Mouse (Mus musculus): ENCODE data around the gene Eif5a.
"Not testable (repeated sequence)": the region's sequence is repeated elsewhere in the genome, so short reads cannot be mapped to it uniquely, and the experiment has no call there.

The Eif5a gene

DNA sequence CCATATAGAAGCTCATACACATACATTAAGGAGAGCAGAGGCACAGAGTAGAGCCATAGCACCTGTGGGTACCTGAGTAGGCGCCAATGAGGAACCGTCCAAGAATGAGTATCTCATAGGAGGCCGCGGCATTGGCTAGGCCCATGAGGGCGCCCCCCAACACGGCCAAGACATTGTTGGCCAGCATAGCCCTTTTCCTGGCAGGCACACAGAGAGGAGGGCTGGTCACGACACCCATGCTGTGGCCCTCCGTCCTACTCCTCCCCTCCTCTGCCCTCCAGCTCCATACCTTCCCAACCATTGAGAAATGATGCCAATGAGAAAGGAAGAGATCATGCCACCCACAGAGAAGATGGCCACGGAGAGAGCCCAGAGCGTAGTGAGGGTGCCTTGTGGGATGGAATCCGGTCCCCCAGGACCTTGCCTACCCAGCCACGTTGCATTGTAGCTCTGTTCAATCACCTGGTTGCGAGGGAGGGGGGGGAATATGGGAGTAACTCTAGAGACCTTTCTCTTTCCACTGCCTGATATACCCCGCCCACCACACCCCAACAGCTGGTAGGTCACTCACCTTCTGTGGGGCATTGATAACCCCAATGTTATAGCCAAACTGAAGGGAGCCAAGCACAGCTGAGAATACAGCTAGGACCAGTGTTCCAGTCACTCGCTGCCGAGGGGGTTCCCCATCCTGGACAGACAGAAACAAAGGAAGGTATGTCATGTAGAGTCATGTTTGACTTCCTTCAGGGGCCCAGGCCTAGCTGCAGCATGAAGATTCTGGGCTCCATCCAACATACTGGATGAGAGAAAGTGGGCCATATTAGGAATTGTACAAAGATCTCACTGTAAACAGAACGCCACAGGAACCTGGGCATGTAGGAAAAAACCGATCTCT, 24.5 kb upstream of the Eif5a start:
- no peak for DNase-seq

DNA sequence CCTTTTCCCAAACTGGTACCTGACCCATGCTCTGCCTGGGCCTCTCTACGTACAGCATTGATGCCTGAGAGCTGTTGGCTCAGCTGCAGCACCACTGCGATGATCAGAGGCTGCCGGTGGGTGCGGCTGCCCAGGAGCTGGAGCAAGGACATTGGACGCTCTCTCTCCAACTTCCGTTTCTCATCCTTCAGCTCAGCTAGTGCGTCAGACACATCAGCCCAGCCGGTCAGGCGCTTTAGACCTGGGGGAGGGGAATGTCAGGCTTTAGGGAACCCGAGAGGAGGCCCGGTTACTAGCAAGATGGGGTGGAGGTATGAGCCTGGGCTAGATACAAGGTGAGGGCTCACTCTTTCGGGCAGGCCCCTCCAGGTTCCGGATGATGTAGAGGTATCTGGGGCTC, 23.5 kb upstream of the Eif5a start:
- no peak for DNase-seq

GRCm38 (mm10) chr11:69940962-69941361, 19.2 kb upstream of the Eif5a start:
- DNase-seq, result no peak

GRCm38 (mm10) chr11:69939731-69940130, 18.0 kb upstream of the Eif5a start:
- no peak for DNase-seq

DNA sequence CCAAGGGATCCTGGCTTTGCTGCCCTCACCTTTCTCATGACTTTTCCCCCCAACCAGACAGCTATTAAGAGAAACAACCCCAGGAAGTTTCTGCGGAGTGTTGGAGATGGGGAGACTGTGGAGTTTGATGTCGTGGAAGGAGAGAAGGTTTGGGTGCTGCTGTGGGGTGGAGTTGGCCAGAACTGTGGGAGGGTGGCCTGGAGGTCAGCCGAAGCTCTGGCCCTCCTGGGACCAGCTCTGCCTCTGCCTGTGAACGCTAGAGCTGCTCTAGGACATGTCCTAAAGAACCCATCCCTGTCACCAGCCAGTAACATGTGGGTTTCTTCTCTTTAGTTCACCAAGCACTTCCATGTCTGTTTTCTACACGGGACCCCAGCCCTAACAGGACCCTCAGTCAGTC, 17.4 kb upstream of the Eif5a start:
- DNase-seq, result no peak

DNA sequence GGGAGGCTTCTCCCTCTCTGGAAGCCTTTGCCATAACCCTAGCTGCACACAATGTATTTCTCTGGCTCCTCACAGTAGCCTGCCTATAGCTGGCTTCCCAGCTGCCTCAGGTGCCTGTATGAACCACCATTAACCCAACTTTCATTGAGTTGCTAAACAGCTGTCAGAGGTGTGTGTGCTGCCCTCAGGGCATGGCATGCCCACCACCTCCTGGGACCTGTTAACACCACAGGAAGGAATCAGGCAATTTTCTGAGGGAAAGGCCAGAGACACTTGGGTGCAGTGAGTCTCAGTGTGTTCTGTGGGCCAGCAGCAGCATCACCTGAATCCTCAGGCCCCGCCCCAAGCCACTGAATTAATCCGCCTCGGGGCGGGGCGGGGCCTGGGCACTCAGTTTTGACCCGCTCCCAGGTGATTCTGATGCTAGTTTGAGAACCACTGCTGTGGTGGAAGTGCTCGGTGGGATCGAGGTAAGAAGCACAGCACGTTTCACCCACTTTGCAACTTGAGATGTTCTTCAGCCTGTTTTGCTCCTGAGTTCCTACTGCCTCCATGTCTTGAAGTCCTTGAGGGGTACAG, 16.7 kb upstream of the Eif5a start:
- DNase-seq, result no peak

DNA sequence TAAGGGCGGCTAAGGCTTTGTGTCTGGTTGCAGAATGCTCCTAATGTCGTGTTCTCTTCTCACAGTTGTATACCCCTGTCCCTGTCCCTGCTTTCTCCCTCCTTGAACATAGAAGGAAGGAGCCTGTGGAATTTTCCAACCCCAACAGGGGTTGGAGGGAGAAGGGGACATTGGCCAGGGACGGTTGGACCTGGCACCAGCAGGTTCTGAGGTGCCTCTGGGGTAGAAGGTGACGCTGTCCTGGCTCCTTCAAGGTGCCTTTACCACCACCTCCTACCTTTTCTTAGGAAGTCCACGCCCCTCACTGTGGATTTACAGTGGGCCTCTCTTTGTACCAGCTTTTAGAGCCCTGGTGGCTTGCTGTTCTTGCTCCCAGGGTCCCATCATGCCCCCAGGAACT, 16.1 kb upstream of the Eif5a start:
- no peak for DNase-seq

DNA sequence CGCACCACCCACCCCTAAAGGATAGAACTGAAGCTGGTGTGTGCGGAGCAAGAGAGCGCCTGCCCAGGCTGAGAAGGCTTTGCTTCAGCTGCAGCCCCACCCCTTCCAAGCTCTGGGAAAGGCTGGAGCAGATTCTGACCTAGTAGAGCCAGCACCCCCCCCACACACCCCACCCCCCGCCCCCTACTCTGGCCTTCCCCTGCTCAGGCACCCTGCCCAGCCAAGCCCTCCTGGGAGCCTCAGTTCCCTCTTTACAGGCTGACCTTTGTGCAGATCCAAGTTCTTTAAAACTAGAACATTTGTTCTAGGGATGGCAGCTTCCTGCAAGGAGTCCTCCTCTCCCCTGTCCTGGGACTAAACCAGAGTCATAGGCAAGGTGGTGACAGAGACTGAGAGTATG, 15.6 kb upstream of the Eif5a start:
- no peak for DNase-seq

GRCm38 (mm10) chr11:69936714-69937347, 15.1 kb upstream of the Eif5a start:
- DNase-seq, result no peak

- DNase-seq, result peak in 1 of 2 experiments; percentile 27
These were observed 14.4 kb upstream of the Eif5a start for GRCm38 (mm10) chr11:69936156-69936555.

DNA sequence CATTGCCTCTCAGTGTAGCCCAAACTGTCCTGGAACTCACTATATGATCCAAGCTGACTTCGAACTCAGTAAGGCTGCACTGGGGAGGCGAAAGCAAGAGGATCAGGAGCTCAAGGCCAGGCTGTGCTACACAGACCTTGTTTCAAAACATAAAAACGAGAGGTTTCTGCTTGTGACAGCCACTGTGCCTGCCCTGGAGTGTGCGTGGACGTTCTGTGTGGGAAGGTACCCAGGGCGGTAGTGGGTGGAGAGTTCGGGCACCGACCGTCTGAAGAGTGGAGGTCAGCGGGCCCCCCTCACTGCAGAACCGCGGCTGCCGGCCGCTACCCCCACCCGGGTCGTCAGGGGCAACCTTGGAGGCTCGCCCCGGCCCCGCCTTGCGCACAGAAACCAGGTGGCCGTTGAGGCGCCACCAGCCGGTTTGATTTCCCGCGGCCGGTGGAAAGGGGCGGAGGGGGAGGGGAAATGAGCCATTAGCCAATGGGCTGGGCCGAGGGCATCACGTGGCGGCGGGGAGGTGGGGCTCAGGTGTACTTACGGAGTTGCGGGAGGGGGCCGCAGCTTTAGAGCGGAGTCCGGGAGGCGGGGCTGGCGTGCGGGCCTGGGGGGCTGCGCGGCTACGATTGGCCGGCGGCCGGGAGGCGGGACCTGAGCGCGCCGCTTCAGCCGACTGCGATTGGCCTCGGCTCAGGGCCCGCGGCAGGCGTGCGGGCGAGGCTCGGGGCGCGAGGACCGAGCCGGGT, 13.6 kb upstream of the Eif5a start, which contains the start of gene Ybx2:
TSS of gene Ybx2 (plus strand) at position 660 of the 743 bp plus-strand sequence.
- DNase-seq, result peak; percentile 88 to 90

GRCm38 (mm10) chr11:69934681-69935080, 12.9 kb upstream of the Eif5a start:
- no peak for DNase-seq

DNA sequence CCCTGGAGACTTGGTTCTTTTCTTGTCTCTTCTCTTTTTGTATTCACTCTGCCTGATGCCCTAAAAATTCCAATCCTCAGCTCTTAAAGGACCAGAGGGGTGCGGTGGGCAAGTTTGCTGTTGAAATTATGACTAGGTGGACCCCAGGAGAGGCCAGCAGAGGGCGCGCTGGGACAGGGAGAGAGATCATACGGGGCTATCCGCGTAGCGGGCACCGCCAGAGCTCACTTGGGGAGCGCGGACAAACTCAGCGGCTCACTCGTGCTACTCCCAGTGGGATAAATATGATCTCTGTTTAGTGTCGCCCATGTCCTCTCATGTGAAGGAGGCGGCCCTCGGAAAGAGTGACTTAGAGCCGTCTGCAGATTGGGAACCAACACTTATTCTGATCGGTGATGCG, 12.4 kb upstream of the Eif5a start:
- peak; percentile 94 to 95 for DNase-seq

DNA sequence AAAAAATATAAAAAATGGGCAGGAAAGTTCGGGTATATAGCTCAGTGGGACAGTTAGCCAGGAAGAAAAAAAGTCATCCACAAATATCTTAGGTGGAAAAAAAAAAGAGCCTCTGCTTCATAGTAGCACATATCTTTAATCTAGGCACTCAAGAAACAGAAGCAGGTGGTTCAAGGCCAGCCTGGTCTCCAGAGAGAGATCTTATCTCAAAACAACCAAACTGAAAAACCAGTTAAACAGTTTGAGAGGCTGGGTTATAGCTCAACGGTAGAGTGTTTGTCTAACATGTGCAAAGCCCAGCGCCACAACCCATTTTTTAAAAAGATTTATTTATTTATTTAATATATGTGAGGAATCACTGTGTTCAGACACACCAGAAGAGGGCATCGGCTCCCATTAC, 11.3 kb upstream of the Eif5a start:
- no peak for DNase-seq

DNA sequence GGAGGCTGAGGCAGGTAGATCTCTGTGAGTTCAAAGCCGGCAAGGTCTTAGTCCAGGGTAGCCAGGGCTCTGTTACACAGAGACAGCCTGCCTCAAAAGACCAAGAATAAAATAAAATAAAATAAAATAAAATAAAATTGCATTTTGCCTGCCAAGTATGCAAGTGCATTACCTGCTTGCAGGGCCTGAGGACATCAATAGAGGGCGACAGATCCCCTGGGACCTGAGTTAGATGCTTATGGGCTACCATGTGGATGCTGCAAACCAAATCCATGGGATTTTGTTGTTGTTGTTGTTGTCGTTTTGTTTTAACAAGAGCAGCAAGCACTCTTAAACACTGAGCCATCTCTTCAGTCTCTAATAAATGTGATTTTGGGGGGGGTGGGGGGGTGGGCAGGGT, 10.5 kb upstream of the Eif5a start:
- DNase-seq, result peak; percentile 33 to 35

DNA sequence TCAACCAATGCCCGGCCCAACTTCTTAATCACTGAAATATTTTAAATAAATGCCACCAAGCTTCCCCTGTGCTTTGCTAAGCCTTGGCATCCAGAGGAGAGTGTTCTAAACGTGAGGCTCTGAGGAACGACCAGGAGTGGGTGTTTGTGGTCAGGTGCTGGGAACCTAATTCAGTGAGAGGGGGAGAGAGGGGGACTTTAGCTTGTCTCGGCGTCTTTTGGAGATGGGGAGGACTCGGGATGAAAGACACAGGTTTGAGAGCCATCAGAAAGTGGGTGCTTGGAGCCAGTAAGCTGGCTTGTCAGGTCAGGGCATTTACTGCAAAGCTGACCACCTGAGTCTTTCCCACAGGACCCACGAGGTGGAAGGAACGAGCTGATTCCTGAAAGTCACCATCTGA, 10.0 kb upstream of the Eif5a start:
- DNase-seq, result no peak

GRCm38 (mm10) chr11:69930967-69931537, 9.3 kb upstream of the Eif5a start:
- DNase-seq, result peak; percentile 45 to 58

- not testable (repeated sequence) for DNase-seq
These were observed 8.4 kb upstream of the Eif5a start for GRCm38 (mm10) chr11:69930176-69930575.

GRCm38 (mm10) chr11:69929712-69930111, 8.0 kb upstream of the Eif5a start:
- DNase-seq, result no peak

- no peak for DNase-seq
These were observed 5.7 kb upstream of the Eif5a start for GRCm38 (mm10) chr11:69927501-69927900.

- no peak for DNase-seq
These were observed 1.0 kb upstream of the Eif5a start for GRCm38 (mm10) chr11:69922796-69923195.

DNA sequence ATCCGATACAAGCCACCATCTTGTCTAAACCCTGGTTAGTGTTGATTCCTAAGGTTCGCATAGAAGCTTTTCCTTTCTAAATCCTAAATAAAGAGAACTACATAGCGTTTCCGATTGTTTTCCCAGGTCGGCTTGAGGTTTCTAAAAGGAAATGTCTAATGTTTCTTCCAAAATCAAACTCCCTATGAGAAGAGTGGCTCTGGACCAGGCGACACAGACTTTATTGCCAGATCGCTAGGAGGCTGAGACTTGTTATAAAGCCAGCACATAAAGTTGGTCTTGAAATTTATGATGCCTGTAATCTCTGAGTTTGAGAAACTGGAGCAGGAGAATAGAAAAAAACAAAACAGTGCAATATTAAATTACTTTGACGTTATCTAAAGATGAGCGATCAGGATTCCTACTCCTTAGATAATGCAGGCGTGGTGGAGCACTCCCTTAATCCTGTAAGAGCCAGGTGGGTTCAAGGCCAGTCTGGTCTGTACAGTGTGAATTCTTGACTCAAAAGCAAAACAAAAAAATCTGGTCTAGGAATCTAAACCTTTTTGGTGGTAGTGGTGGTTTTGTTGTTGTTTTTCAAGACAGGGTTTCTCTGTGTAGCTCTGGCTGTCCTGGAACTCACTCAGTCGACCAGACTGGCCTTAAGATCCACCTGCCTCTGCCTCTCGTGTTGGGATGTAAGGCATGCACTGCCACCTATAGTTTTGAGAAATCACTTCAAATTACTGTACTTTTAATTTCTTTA, 426 bp upstream of the Eif5a start:
- no peak for DNase-seq

All from B cell, adult 2 months (primary cell).